Mouse (Mus musculus) bone marrow, adult 2 months (tissue): ENCODE data around the gene Plpp1. TPM values are rescaled to one million over a fixed set of nuclear protein-coding genes. Genes with fewer than 3 reads are reported as not detected.

Source experiments
- H3K27ac ChIP-seq: fragments of 200-500 bp; 2 replicates; pipeline ENCODE4 v1.5.1; 2012; ENCODE audit warnings: low read depth, mild to moderate bottlenecking, control low read depth, inconsistent platforms, low read length; ENCODE audit not compliant: control insufficient read depth, poor library complexity, insufficient read depth
- H3K4me1 ChIP-seq: fragments of 200-500 bp; 2 replicates; pipeline ENCODE4 v1.6.1; 2011; ENCODE audit warnings: low read length; ENCODE audit not compliant: control insufficient read depth, insufficient read depth
- H3K4me3 ChIP-seq: fragments of 200-500 bp; replicated peaks from 2 replicates; pipeline ENCODE3; 2011; ENCODE audit warnings: mild to moderate bottlenecking, low read depth, low read length, control low read depth; ENCODE audit not compliant: control insufficient read depth
- CTCF ChIP-seq: fragments of 200-500 bp; IDR thresholded peaks from 2 replicates; pipeline ENCODE4 v1.5.1; 2011; ENCODE audit warnings: low read length, control low read depth; ENCODE audit not compliant: control insufficient read depth, insufficient read depth
- POLR2A ChIP-seq: fragments of 200-500 bp; IDR thresholded peaks from 2 replicates; pipeline ENCODE4 v1.6.1; 2011; ENCODE audit warnings: low read depth, mild to moderate bottlenecking, control low read depth, low read length, borderline replicate concordance; ENCODE audit not compliant: control insufficient read depth
- WGBS: fragments of 180-500 bp; shearing (Covaris S2); methylation state at CpG from one replicate; pipeline ENCODE4 v1.1.7; 2018; 5-methylcytosine and 5-hydroxymethylcytosine counted together
- polyA plus RNA-seq: library from polyadenylated mRNA; stranded (reverse); fragments of >200 nt; gene quantifications from 2 replicates; pipeline ENCODE4 v1.2.4, GENCODE M21; 2011; ENCODE audit warnings: low replicate concordance; ENCODE audit not compliant: missing spikeins, insufficient read depth, insufficient read length

The Plpp1 gene
- polyA plus RNA-seq, 1 experiment, result 24.0 TPM

DNA sequence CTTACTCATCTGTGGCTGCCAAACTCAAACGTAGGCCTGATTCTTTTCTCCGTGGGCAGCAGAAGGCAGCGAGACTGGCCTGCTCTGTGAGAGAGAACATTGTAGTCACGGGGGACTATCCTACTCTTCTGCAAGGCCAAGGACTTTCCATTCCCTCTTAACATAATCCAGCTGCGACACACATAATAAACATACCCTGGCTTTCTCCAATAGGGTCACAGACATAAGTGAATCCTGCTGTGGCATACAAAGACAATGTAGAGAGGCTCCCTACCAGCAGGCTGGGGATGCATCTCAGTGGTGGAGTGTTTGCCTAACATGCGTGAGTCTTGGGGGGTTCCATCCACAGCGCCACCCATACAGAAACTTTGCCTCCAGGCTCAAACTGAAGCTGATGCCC lies 15.3 kb upstream of the Plpp1 start:
- Histone ChIP-seq H3K4me3 (no peak overlapping the region), H3K4me1 (no peaks in the 10 kb centered on the region), H3K27ac (no peak overlapping the region)
- TF ChIP-seq POLR2A (no peak), CTCF (no peak)
- 81% methylated on average over 7 of the region's 7 CpGs for WGBS

DNA sequence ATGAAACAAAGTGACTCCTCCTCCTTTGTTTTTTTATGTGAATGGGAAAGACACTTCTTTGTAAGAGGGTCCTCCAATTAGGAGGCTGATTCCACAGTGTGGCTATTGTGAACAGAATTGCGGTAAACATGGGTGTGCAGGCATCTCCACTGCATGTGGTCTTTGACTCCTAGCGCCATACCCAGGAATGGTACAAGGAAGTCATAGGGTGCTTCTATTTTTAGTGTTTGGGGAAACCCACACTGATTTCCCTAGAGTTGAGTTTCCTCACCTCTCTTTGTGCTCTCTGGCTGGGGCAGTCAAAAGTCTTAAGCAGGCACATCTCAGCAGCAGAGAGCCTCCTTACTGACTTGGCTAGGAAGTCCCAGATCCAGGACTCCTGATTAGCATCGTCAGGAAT lies 14.4 kb upstream of the Plpp1 start:
- 44% methylated on average over 3 of the region's 3 CpGs for WGBS
- H3K27ac ChIP-seq, result no peak overlapping the region
- no peak overlapping the region for H3K4me3 ChIP-seq
- TF ChIP-seq POLR2A (no peak), CTCF (no peak)
- no peaks in the 10 kb centered on the region for H3K4me1 ChIP-seq

DNA sequence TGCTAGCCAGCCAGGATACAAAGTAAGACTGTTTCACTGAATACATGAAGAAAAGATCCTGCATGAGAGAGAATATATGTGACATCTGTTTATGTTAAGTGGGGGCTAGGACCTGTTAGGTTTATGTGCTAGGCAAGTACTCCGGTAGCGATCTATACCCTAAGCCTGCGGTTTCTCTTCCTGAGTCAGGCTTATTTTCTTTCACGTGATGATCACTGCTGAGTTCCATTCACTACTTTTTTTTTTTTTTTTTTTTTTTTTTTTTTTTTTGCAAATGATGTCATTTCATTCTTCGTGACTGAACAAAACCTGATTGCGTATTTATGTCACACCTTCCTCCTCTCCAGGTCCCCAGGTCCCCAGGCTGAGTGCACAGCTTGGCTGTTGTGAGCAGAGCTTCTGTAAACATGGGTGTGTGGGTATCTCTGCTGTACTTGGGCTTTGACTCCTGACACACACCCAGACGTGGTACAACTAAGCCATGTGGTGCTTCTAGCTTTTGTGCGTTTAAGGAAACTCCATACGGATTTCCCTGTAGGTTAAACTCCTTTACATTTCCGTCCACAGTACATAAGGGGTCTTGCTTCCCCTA lies 13.6 kb upstream of the Plpp1 start:
- 83% methylated on average over 10 of the region's 10 CpGs for WGBS
- H3K27ac ChIP-seq, result no peak overlapping the region
- TF ChIP-seq POLR2A, result no peak
- TF ChIP-seq CTCF, result no peak
- H3K4me1 ChIP-seq, result no peaks in the 10 kb centered on the region
- H3K4me3 ChIP-seq, result no peak overlapping the region

DNA sequence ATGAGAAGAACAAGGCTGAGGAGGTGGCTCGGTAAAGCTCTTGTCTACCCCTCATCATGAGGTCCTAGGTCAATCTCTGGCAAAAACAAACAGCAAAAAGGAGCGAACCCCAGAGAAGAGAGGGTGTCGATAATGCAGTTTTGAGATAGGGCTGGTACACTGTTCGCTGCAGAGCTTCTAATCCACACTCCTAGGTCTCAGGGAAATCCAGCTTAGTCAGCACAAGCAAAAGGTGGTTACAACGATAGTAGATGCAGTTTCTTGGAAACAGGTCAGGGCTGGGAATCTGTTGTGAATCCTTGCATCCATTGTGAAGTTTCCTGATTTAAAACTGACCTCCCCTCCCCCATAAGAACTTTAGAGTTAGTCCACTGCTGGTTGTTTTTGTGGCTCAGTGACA lies 9.8 kb upstream of the Plpp1 start:
- Histone ChIP-seq H3K4me1 (no peaks in the 10 kb centered on the region; the same call in 1 of the 2 replicates), H3K4me3 (no peak overlapping the region), H3K27ac (no peak overlapping the region)
- WGBS, result 81% methylated on average over 5 of the region's 5 CpGs
- TF ChIP-seq POLR2A, result no peak
- TF ChIP-seq CTCF, result no peak

DNA sequence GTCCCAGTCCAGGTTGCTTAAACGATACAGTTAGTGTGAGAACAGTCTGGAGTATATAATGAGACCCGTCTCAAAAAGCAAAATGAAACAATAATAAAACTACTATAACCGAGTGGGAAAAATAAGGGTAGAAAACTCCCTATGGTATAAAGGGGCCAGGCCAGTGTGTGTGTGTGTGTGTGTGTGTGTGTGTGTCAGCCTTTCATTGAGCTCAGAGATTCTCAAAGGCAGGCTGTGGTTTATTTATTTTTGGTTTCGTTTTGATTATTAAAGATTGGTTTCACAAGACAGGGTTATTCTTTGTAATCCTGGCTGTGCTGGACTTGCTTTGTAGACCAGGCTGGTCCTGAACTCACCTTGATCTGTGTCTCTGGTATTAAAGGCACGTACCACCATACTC lies 8.7 kb upstream of the Plpp1 start:
- TF ChIP-seq POLR2A, result no peak
- TF ChIP-seq CTCF, result no peak
- H3K4me3 ChIP-seq, result no peak overlapping the region
- 69% methylated on average over 5 of the region's 5 CpGs for WGBS
- no peak overlapping the region for H3K27ac ChIP-seq
- no peaks in the 10 kb centered on the region; the same call in 1 of the 2 replicates for H3K4me1 ChIP-seq

DNA sequence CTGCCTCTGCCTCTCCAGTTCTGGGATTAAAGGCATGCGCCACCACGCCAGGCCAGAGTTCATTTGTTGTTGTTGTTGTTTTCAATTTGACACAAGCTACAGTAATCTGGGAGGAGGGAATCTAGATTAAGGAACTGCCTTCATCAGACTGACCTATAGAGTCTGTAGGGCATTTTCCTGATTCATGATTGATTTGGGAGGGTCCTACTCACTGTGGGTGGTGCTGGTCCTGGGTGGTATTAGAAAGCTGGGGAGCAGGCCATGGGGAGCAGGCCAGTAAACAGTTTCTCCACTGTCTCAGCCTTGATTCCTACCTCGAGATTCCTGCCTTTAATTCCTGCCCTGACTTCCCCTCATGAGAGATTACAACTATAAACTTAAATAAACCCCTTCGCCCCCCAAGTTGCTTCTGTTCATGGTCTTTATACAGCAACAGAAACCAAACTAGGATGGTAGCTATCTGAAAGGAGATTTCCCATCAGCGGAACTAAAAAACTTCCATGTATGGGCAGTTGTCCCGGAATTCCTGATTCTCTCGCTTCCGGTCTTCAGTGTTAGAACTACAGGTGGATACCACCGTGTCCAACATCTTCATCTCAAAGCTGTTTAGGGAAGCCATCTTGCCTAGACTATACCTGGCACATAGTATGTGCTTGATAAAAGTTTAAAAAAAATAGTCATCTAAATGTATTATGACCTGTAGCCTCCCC lies 2.2 kb upstream of the Plpp1 start:
- H3K4me3 ChIP-seq, result no peak overlapping the region
- TF ChIP-seq CTCF, result no peak
- no peak for TF ChIP-seq POLR2A
- H3K27ac ChIP-seq, result no peak overlapping the region
- H3K4me1 ChIP-seq, result no peaks in the 10 kb centered on the region; the same call in 1 of the 2 replicates
- WGBS, result 86% methylated on average over 9 of the region's 9 CpGs

DNA sequence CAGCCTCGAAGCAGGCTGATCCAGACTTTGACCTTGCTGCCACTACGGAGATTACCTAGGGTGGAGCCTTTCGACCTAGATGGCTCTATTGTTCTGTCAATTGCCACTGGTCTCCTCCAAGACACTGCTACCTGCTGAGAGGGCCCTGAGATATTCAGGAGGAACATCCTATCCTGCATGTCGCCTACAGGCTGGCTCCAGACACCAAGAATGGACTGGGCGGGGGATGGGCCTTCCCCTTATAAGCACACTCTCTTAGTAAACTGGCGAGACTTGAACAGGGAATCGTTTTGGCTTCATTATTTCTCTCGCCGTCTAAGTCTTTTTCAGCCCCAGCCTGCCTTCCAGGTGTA lies 1.7 kb upstream of the Plpp1 start:
- Histone ChIP-seq H3K4me3 (no peak overlapping the region), H3K27ac (no peak overlapping the region), H3K4me1 (no peaks in the 10 kb centered on the region; the same call in 1 of the 2 replicates)
- WGBS, result 80% methylated on average over 9 of the region's 9 CpGs
- TF ChIP-seq CTCF (no peak), POLR2A (no peak)

DNA sequence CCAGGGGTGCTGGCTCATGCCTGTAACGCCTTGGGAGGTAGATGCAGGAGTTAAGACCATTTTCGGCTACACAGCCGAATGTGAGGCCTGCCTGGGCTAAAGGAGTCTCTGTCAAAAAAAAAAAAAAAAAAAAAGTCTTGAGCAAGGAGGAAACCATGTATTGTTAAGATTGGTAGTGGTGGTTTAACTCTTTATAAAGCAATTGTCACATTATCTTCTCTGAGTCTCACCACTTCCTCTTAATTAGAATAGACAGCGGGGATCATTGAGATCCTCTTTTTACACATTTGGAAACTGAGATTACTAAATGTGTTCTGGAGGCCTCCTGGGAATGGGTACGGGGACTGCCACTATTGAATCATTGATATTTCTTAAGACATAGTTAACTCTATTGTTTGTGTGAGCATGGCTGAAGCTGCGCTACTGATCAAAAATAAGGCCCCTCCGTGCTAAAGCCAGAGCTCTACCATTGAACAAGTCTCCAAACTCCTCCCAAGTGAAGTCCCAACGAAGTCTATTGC lies 811 bp upstream of the Plpp1 start:
- 29% methylated on average over 8 of the region's 8 CpGs for WGBS
- Histone ChIP-seq H3K4me3 (no peak overlapping the region), H3K27ac (no peak overlapping the region), H3K4me1 (no peaks in the 10 kb centered on the region; the same call in 1 of the 2 replicates)
- TF ChIP-seq POLR2A (no peak), CTCF (no peak)
